Mouse (Mus musculus) embryonic fibroblast, embryonic 13.5 days (primary cell): ENCODE results near the gene Guca2b.

Experiments
- CTCF ChIP-seq: IDR thresholded peaks from 2 replicates; pipeline ENCODE4 v1.5.1; 2011; ENCODE audit warnings: mild to moderate bottlenecking, control low read depth, low read length, moderate library complexity, borderline replicate concordance; ENCODE audit not compliant: insufficient read depth
- POLR2A ChIP-seq: IDR thresholded peaks from 2 replicates; pipeline ENCODE4 v1.6.1; 2011; ENCODE audit warnings: low read depth, mild to moderate bottlenecking, control low read depth, low read length, moderate library complexity

- TF ChIP-seq POLR2A = no peak
- TF ChIP-seq CTCF = no peak
Measured at GRCm38 (mm10) chr4:119666116-119666515, 7.4 kb upstream of the Guca2b start.
